Mouse (Mus musculus) layer of hippocampus, postnatal 25 days (tissue): Measurements from ENCODE around the gene Klhl36. TPM values are rescaled to one million over a fixed set of nuclear protein-coding genes. Genes with fewer than 3 reads are reported as not detected.
"Not testable (repeated sequence)": the region's sequence is repeated elsewhere in the genome, so short reads cannot be mapped to it uniquely, and the experiment has no call there.

ENCODE experiments used
- DNase-seq, 2 experiments: peaks; one replicate each; pipeline ENCODE4 v3.0.0; 2022; ENCODE audit warnings: mixed read lengths in 2 of 2, low spot score in 1 of 2; ENCODE audit errors: extremely low spot score in 1 of 2
- total RNA-seq, 2 experiments: library from RNA; stranded (reverse); gene quantifications; 2 replicates each; pipeline ENCODE4 v1.2.3; 2021

Gene Klhl36
- total RNA-seq, 2 experiments from 2014 or later = 8.0 to 8.5 TPM

- DNase-seq = no peak
Measured at GRCm38 (mm10) chr8:119834676-119835075, 27.4 kb upstream of the Klhl36 start.

GRCm38 (mm10) chr8:119835270-119835669, 26.8 kb upstream of the Klhl36 start:
- DNase-seq = no peak

GRCm38 (mm10) chr8:119836831-119837230, 25.2 kb upstream of the Klhl36 start:
- DNase-seq = no peak

- no peak for DNase-seq
Measured at GRCm38 (mm10) chr8:119837553-119838071, 24.5 kb upstream of the Klhl36 start.

GRCm38 (mm10) chr8:119838100-119838982, 23.7 kb upstream of the Klhl36 start:
- DNase-seq = no peak

GRCm38 (mm10) chr8:119838983-119839340, 23.1 kb upstream of the Klhl36 start:
- no peak for DNase-seq

- DNase-seq = no peak
Measured at GRCm38 (mm10) chr8:119839419-119840021, 22.5 kb upstream of the Klhl36 start.

- peak; percentile 94 for DNase-seq
Measured at GRCm38 (mm10) chr8:119840275-119840808, 21.7 kb upstream of the Klhl36 start, which contains the start of gene Cotl1. TSS of gene Cotl1 (minus strand) at chr8:119840544.

GRCm38 (mm10) chr8:119840905-119841411, 21.1 kb upstream of the Klhl36 start:
- no peak for DNase-seq

- DNase-seq = peak; percentile 57 to 78
Measured at GRCm38 (mm10) chr8:119843444-119843843, 18.6 kb upstream of the Klhl36 start.

GRCm38 (mm10) chr8:119844577-119844976, 17.5 kb upstream of the Klhl36 start:
- DNase-seq = no peak

- DNase-seq = not testable (repeated sequence)
Measured at GRCm38 (mm10) chr8:119845741-119846140, 16.3 kb upstream of the Klhl36 start.

- DNase-seq = no peak
Measured at GRCm38 (mm10) chr8:119847232-119847922, 14.7 kb upstream of the Klhl36 start.

- DNase-seq = no peak
Measured at GRCm38 (mm10) chr8:119853521-119853920, 8.5 kb upstream of the Klhl36 start.

GRCm38 (mm10) chr8:119854035-119854434, 8.0 kb upstream of the Klhl36 start:
- DNase-seq = no peak

- DNase-seq = no peak
Measured at GRCm38 (mm10) chr8:119855656-119856055, 6.4 kb upstream of the Klhl36 start.

GRCm38 (mm10) chr8:119857767-119858166, 4.3 kb upstream of the Klhl36 start:
- DNase-seq = no peak

- no peak for DNase-seq
Measured at GRCm38 (mm10) chr8:119862390-119862734, 296 bp downstream of the Klhl36 start.

- DNase-seq = no peak
Measured at GRCm38 (mm10) chr8:119862749-119863148, 683 bp downstream of the Klhl36 start.

- DNase-seq = no peak
Measured at GRCm38 (mm10) chr8:119869616-119870015, 7.5 kb downstream of the Klhl36 start.

- no peak for DNase-seq
Measured at GRCm38 (mm10) chr8:119873181-119873580, 11.1 kb downstream of the Klhl36 start.
